ENCODE assay signal across 26 mouse cellular contexts in the genomic region with DNA sequence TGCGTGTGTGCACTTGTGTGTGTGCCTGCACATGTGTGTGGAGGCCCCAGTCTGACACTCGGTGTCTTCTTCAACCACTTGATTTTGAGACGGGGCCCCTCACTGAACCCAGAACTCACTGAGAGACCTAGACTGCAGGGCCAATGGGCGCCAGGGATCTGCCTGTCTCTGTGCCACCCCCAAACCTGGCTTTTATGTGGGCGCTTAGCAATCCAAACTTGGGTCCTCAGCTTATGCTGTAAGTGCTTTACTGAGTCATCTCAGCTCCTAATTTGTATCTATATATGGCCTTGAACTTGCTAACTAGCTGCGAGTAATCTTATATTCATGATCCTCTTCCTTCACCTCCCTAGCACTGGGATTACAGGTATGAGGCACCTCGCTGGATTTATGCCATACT. TPM values are rescaled to one million over a fixed set of nuclear protein-coding genes. Genes with fewer than 3 reads are reported as not detected.
DNase-seq lines count a peak whose midpoint lies in the region.
"Had no signal": no experiment of that assay in that cellular context is flagged by ENCODE, and none has a peak within 500 bp of the region (broad histone marks: within the 10 kb centered on the region; RNA-seq: fewer than 3 reads in every experiment).

No protein-coding gene starts in this region.

- DNase-seq in cerebellum, adult 9-10 months = peak; percentile 30
- no peak for DNase-seq in cerebellum, postnatal 10 days
- peak; percentile 53 to 74 for DNase-seq in left cerebral cortex, adult 18-20 months (ENCODE audit: low spot score in 2 of 2)
- no peak for DNase-seq in left cerebral cortex, postnatal 10 days (ENCODE audit: extremely low spot score in 1 of 2, low spot score in 2 of 2)
- peak; percentile 44 for DNase-seq in right cerebral cortex, postnatal 25 days
- DNase-seq in right cerebral cortex, postnatal 4 days = no peak
- DNase-seq in adrenal gland, adult (ENCODE audit: inconsistent age in 2 of 2, low spot score in 1 of 2) = no peak
- DNase-seq in kidney, adult 18-20 months = no peak
- DNase-seq: adrenal gland, postnatal 10 days; cerebellum, adult 11-12 months; cerebellum, postnatal 14 days; forebrain, postnatal 0 days; gastrocnemius, postnatal 10 days; kidney, adult 2 months; kidney, postnatal 4 days; layer of hippocampus, postnatal 36 days; lung, embryonic 14.5 days; lung, postnatal 14 days; midbrain, embryonic 14.5 days; thymus, postnatal 4 days had no signal

- intact Hi-C loops in left cerebral cortex, postnatal 10 days (cut with DNase I) = no loop called here

RNA-seq across cellular contexts. Expression of gene Dusp3, which starts 5.6 kb away (rescaled TPM):
- 100 to 1,000 TPM; 195 to 205 TPM for total RNA-seq in left cerebral cortex, adult 18-20 months (2021)
- 100 to 1,000 TPM; 138 to 142 TPM for total RNA-seq in left cerebral cortex, postnatal 10 days (2021)

RNA-seq across cellular contexts. Expression of gene Cfap97d1, which starts 8.3 kb away (rescaled TPM):
- total RNA-seq in left cerebral cortex, adult 18-20 months (2021) = not detected
- total RNA-seq in left cerebral cortex, postnatal 10 days (2021) = not detected
- total RNA-seq: adrenal gland, postnatal 10 days; CH12.LX; ES-E14; forebrain, postnatal 0 days; gastrocnemius, postnatal 10 days; heart, postnatal 25 days; layer of hippocampus, adult 8-10 months; layer of hippocampus, postnatal 36 days; liver, adult 2 months had no signal

RNA-seq across cellular contexts. Expression of gene Sost, which starts 25.6 kb away (rescaled TPM):
- total RNA-seq in left cerebral cortex, adult 18-20 months (2021) = not detected
- total RNA-seq in left cerebral cortex, postnatal 10 days (2021) = not detected
- total RNA-seq: CH12.LX; ES-E14; forebrain, postnatal 0 days; layer of hippocampus, postnatal 36 days; liver, adult 2 months; monocyte, adult 5-6 weeks had no signal

RNA-seq across cellular contexts. Expression of gene Mpp3, which starts 35.9 kb away (rescaled TPM):
- total RNA-seq in left cerebral cortex, adult 18-20 months (2021) = 10 to 100 TPM; 77.6 to 89.6 TPM
- total RNA-seq in left cerebral cortex, postnatal 10 days (2021) = 10 to 100 TPM; 34.1 to 36.3 TPM
- total RNA-seq: monocyte, adult 5-6 weeks had no signal

RNA-seq across cellular contexts. Expression of gene Cd300lg, which starts 48.9 kb away (rescaled TPM):
- under 1 TPM in 1 of 2 experiments, not detected in 1; 0.19 TPM for total RNA-seq in left cerebral cortex, adult 18-20 months (2021)
- total RNA-seq in left cerebral cortex, postnatal 10 days (2021) = not detected
- total RNA-seq: CH12.LX; ES-E14; layer of hippocampus, adult 8-10 months; layer of hippocampus, postnatal 36 days had no signal

Comparison
In these comparisons a context has a peak if more than half of its experiments do, and no peak if none do; other contexts are left out.
1. DNase-seq: peak in cerebellum, adult 9-10 months (single experiment), left cerebral cortex, adult 18-20 months (2 of 2) and right cerebral cortex, postnatal 25 days (single experiment); none in cerebellum, postnatal 10 days (0 of 2), left cerebral cortex, postnatal 10 days (0 of 2), right cerebral cortex, postnatal 4 days (single experiment), adrenal gland, adult (0 of 2) and kidney, adult 18-20 months (single experiment).